Mouse (Mus musculus) left cerebral cortex, postnatal 10 days (tissue): Measurements from ENCODE around the gene Smoc2. TPM values are rescaled to one million over a fixed set of nuclear protein-coding genes. Genes with fewer than 3 reads are reported as not detected.

Source experiments
- DNase-seq, 2 experiments: peaks; one replicate each; pipeline ENCODE4 v3.0.0; 2021 to 2022; ENCODE audit warnings: low spot score in 2 of 2, mixed read lengths in 1 of 2; ENCODE audit errors: extremely low spot score in 1 of 2
- intact Hi-C: fragments of 180-260 bp; cut with DNase I; formaldehyde crosslinking; loops from one replicate; pipeline ENCODE4 v1.15.1; 2025
- total RNA-seq, 2 experiments: library from RNA; stranded (reverse); gene quantifications; 2 replicates each; pipeline ENCODE4 v1.2.3; 2021

Smoc2 gene
- total RNA-seq, 2 experiments from 2014 or later = 5.2 to 5.8 TPM

- intact Hi-C loops = no loop called here
- no peak for DNase-seq
Observed at GRCm38 (mm10) chr17:14383981-14384380, 104.7 kb downstream of the Smoc2 start.

GRCm38 (mm10) chr17:14384980-14385379 lies 105.7 kb downstream of the Smoc2 start:
- DNase-seq = no peak

GRCm38 (mm10) chr17:14387261-14387660 lies 108.0 kb downstream of the Smoc2 start:
- DNase-seq = no peak
- intact Hi-C loops = no loop called here

More at GRCm38 (mm10) chr17:14384980-14385379, 105.7 kb downstream of the Smoc2 start:
- intact Hi-C loops = no loop called here

- no peak for DNase-seq
- intact Hi-C loops = no loop called here
Observed at GRCm38 (mm10) chr17:14392443-14392842, 113.1 kb downstream of the Smoc2 start.

- no peak for DNase-seq
- intact Hi-C loops = no loop called here
Observed at GRCm38 (mm10) chr17:14394861-14395260, 115.6 kb downstream of the Smoc2 start.

GRCm38 (mm10) chr17:14397456-14397855 lies 118.2 kb downstream of the Smoc2 start:
- DNase-seq = peak; percentile 21 to 66
- intact Hi-C loops = no loop called here

GRCm38 (mm10) chr17:14398650-14399424 lies 119.5 kb downstream of the Smoc2 start:
- DNase-seq = no peak
- intact Hi-C loops = no loop called here

- intact Hi-C loops = loop anchor here (10.0 kb wide), 1 partner anchor 106 kb away; no protein-coding TSS in a partner anchor
- no peak for DNase-seq
Observed at GRCm38 (mm10) chr17:14400960-14401359, 121.7 kb downstream of the Smoc2 start.

GRCm38 (mm10) chr17:14407874-14408273 lies 128.6 kb downstream of the Smoc2 start:
- intact Hi-C loops = loop anchor here (10.0 kb wide), 1 partner anchor 113 kb away; no protein-coding TSS in a partner anchor
- DNase-seq = no peak

GRCm38 (mm10) chr17:14412460-14412859 lies 133.2 kb downstream of the Smoc2 start:
- intact Hi-C loops = no loop called here
- no peak for DNase-seq

- intact Hi-C loops = no loop called here
- DNase-seq = no peak
Observed at GRCm38 (mm10) chr17:14414511-14414910, 135.2 kb downstream of the Smoc2 start.

- intact Hi-C loops = no loop called here
- peak in 1 of 2 experiments; percentile 34 for DNase-seq
Observed at GRCm38 (mm10) chr17:14420460-14421046, 141.2 kb downstream of the Smoc2 start.

- intact Hi-C loops = no loop called here
- DNase-seq = no peak
Observed at GRCm38 (mm10) chr17:14426481-14426880, 147.2 kb downstream of the Smoc2 start.

GRCm38 (mm10) chr17:14434717-14435116 lies 155.4 kb downstream of the Smoc2 start:
- intact Hi-C loops = no loop called here
- DNase-seq = no peak

GRCm38 (mm10) chr17:14445611-14446010 lies 166.3 kb downstream of the Smoc2 start:
- no peak for DNase-seq
- intact Hi-C loops = no loop called here

GRCm38 (mm10) chr17:14447275-14447674 lies 168.0 kb downstream of the Smoc2 start:
- no peak for DNase-seq
- intact Hi-C loops = no loop called here

Other genes with a start within 250 kb of the Smoc2 start
- not detected for gene Gm7358, start 220.0 kb upstream of the Smoc2 start, total RNA-seq
- gene Dact2, start 75.2 kb upstream of the Smoc2 start, total RNA-seq = 10 to 100 TPM; 66.0 to 66.5 TPM